Comparison of ENCODE assay signal across 9 mouse cellular contexts in genomic region chr8:69888902-69889301, GRCm38 (mm10). TPM values are rescaled to one million over a fixed set of nuclear protein-coding genes. Genes with fewer than 3 reads are reported as not detected.
DNase-seq lines count a peak whose midpoint lies in the region; ATAC-seq and TF ChIP-seq lines count a peak whose summit lies in the region.
"Had no signal": no experiment of that assay in that cellular context is flagged by ENCODE, and none has a peak within 500 bp of the region (broad histone marks: within the 10 kb centered on the region; RNA-seq: fewer than 3 reads in every experiment).

No protein-coding gene starts in this region.

- no peak for DNase-seq in gastrocnemius, adult 2 months
- no peak for DNase-seq in gastrocnemius, postnatal 4 days (ENCODE audit: low spot score in 2 of 2)
- DNase-seq in retina, postnatal 1 day = peak; percentile 46
- DNase-seq in retina, embryonic 14.5 days (ENCODE audit: low spot score) = no peak
- no peak for DNase-seq in B cell, adult 2 months
- DNase-seq in MN1 (ENCODE audit: low spot score) = no peak
- no peak for DNase-seq in thymus, postnatal 25 days

- peak overlapping the region; percentile 27 for H3K4me2 ChIP-seq in liver, embryonic 12.5 days

- no peak for TF ChIP-seq CTCF in gastrocnemius, adult 2 months (IDR thresholded peaks at IDR 0.05)

- peaks cover 25% of the 10 kb centered on the region for H3K4me1 ChIP-seq in liver, embryonic 12.5 days

- H3K9ac ChIP-seq in liver, embryonic 12.5 days = no peak overlapping the region

- peak overlapping the region; percentile 72 for H3K4me3 ChIP-seq in gastrocnemius, adult 2 months
- peak overlapping the region; percentile 29; the same call in 1 of the 2 replicates for H3K4me3 ChIP-seq in liver, embryonic 12.5 days

- peaks cover 77% of the 10 kb centered on the region for H3K27me3 ChIP-seq in liver, embryonic 12.5 days (replicated peaks)

- intact Hi-C loops in gastrocnemius, adult 2 months (cut with DNase I) = no loop called here

- H3K27ac ChIP-seq in gastrocnemius, adult 2 months = peak overlapping the region; percentile 62
- no peak overlapping the region for H3K27ac ChIP-seq in liver, embryonic 12.5 days

- ATAC-seq in liver, embryonic 12.5 days = no peak
- ATAC-seq: inflammation-experienced regulatory T-cells, adult 6 months had no signal

- H3K9me3 ChIP-seq in liver, embryonic 12.5 days (replicated peaks) = no peaks in the 10 kb centered on the region

- 9% methylated on average over 32 of the region's 32 CpGs for WGBS in liver, embryonic 12.5 days (ENCODE audit: insufficient replicate concordance)

- peaks cover 19% of the 10 kb centered on the region for H3K36me3 ChIP-seq in liver, embryonic 12.5 days

RNA-seq across cellular contexts. Expression of gene Cilp2, which starts 1.4 kb away (rescaled TPM):
- total RNA-seq in gastrocnemius, adult 2 months (2021) = 10 to 100 TPM in 1 of 2 experiments, 1 to 10 TPM in 1; 3.5 to 18.9 TPM
- total RNA-seq in gastrocnemius, postnatal 4 days (2021) = 10 to 100 TPM in 1 of 2 experiments, 1 to 10 TPM in 1; 6.3 to 12.8 TPM
- 0.14 and 0.33 TPM in 2 replicates for polyA plus RNA-seq in liver, embryonic 12.5 days (2016; fragmentation: Nextera tagmentation; extraction: Ambion mirVana)
- polyA plus RNA-seq: inflammation-experienced regulatory T-cells, adult 6 months had no signal

RNA-seq across cellular contexts. Expression of gene Tssk6, which starts 13.1 kb away (rescaled TPM):
- not detected for total RNA-seq in gastrocnemius, adult 2 months (2021)
- under 1 TPM in 1 of 2 experiments, not detected in 1; 0.60 TPM for total RNA-seq in gastrocnemius, postnatal 4 days (2021)
- 3.8 and 4.5 TPM in 2 replicates for polyA plus RNA-seq in liver, embryonic 12.5 days (2016; fragmentation: Nextera tagmentation; extraction: Ambion mirVana)

RNA-seq across cellular contexts. Expression of gene Ndufa13, which starts 13.5 kb away (rescaled TPM):
- 100 to 1,000 TPM; 312 to 399 TPM for total RNA-seq in gastrocnemius, adult 2 months (2021)
- total RNA-seq in gastrocnemius, postnatal 4 days (2021) = 100 to 1,000 TPM; 188 to 196 TPM
- 121 and 122 TPM in 2 replicates for polyA plus RNA-seq in liver, embryonic 12.5 days (2016; fragmentation: Nextera tagmentation; extraction: Ambion mirVana)

RNA-seq across cellular contexts. Expression of gene Yjefn3, which starts 13.6 kb away (rescaled TPM):
- 10 to 100 TPM in 1 of 2 experiments, 1 to 10 TPM in 1; 9.5 to 14.5 TPM for total RNA-seq in gastrocnemius, adult 2 months (2021)
- total RNA-seq in gastrocnemius, postnatal 4 days (2021) = 10 to 100 TPM; 10.8 to 11.7 TPM
- polyA plus RNA-seq in liver, embryonic 12.5 days (2016; fragmentation: Nextera tagmentation; extraction: Ambion mirVana) = 0.74 and 0.86 TPM in 2 replicates

RNA-seq across cellular contexts. Expression of gene Pbx4, which starts 56.6 kb away (rescaled TPM):
- total RNA-seq in gastrocnemius, adult 2 months (2021) = not detected
- 1 to 10 TPM; 1.4 to 1.9 TPM for total RNA-seq in gastrocnemius, postnatal 4 days (2021)
- 3.1 and 3.2 TPM in 2 replicates for polyA plus RNA-seq in liver, embryonic 12.5 days (2016; fragmentation: Nextera tagmentation; extraction: Ambion mirVana)
